Mouse (Mus musculus) CH12F3 (cell line): ENCODE measurements around the gene Rc3h1.
"Not testable (repeated sequence)": the region's sequence is repeated elsewhere in the genome, so short reads cannot be mapped to it uniquely, and the experiment has no call there.

ENCODE experiments used
- in situ Hi-C: fragments of 300-500 bp; cut with MboI; formaldehyde crosslinking; loops from 2 replicates; pipeline ENCODE4 v1.14.3; 2020; ENCODE audit warnings: low sequenced_read_pairs

Rc3h1 gene

DNA sequence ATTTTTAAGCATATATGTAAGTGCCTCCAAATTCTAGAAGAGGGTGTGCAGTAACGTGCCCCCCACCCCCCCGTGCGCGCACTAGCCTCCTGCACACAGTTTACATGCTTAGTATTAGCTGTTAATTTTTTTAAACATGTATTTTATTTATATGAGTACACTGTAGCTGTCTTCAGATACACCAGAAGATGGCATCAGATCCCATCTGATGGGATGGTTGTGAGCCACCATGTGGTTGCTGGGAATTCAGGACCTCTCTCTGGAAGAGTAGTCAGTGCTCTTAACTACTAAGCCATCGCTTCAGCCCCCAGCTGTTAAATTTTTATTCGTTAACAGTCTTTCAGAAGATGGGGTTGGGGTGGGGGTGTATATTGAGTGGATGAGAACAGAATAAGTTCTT is 29.3 kb downstream of the Rc3h1 start:
- in situ Hi-C loops: no loop called here

DNA sequence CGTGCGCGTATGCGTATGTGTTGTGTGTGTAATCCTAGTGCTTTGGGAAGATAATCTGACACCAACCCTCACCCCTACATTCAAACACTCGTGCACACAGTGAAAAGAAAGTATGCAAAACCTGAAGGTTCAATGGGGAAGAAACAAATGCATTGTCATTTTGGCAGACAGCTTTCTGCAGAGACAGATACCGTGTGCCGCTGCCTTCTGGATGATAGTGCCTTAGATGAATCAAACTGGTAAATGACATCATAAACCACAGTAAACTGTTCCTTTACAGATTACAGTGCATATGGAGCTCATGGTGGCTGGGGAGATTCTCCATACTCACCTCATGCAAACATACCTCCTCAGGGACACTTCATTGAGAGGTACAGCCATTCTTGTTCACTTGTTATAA is 57.0 kb downstream of the Rc3h1 start:
- in situ Hi-C loops: no loop called here

DNA sequence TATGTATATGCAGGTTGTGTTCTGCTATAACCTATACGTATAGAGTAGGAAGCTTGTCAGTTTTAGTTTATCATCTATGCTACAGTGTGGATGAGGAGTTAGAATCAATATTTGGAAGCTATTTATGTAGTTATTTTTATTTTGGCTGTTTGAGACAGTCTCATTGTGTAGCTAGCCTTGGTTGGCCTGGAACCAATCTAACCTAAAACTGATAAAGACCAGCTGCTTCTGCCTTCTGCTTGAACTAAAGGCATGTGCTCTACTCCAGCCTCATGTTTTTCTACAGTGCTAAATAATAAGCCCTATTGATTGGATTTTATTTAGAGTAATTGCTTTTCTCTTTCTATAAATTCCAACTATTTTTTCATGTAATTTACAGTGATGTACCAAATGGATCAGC is 61.0 kb downstream of the Rc3h1 start:
- in situ Hi-C loops: no loop called here

DNA sequence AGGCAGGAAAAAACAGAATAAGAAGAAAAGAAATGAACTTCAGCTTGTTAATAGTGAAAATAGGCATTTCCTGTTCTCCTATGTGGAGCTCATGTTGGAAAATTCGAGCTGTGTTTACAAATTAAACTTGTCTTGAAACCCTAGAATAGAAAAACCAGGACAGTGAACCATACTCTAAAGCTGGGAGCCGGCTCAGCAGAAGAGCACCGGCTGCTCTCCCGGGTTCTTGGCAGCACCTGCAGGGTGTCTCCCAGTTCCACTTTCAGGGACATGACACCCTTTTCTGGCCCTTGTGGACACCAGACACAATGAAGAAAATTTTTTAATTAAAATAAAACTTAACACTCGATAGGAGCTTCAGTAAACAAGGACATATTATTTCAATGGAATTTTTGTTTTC is 62.4 kb downstream of the Rc3h1 start:
- in situ Hi-C loops: no loop called here

DNA sequence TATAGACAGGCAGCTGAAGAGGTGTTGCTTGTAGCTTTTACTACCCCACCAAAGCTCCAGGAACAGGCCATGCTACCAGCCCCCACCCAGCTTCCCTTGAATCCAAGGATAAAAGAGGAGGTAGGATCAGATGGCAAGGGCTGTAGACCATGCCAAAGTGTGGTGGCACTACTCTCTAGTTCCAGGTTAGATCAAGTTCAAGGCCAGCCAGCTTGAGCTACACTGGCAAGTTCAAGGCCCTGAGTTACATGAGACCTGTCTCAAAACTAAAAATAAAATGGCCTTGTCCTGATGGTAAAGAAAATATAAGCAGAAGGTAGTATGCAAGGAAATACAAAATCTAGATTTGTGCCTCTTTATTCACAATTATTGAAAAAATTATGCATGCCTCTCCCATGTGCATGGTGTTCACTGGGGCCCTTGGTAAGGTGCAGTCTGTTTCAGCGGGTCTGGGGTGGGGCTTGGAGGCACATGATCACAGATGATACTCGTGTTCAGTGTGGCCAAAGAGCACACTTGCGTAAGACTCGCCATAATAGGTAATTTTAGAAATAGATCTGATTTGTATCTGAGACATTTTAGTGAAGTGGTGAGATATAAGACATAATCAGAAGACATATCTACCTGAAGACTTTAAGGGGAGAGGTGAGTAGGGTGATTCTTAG is 72.0 kb downstream of the Rc3h1 start, which contains the start of gene Serpinc1:
Serpinc1 (plus strand) TSS at position 515 of the 665 bp plus-strand sequence.
- in situ Hi-C loops: no loop called here

DNA sequence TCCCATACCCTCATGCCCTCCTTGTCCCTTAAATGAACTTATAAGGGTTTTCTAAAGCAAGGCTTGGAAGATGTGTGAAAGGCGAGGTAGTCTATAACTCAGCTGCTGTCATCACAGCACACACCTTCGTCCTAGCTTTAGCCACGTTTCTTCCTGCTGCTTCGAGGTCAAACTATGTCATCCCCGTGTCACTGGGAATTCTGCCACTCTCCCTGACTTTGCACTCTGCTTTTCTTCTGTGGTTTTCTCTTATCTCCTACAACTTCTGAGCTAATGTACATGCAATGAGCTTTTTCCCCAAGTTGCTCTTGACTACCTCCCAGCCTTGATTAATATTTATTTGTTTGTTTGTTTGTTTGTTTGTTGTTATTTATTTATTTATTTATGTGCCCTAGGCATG is 73.8 kb downstream of the Rc3h1 start:
- in situ Hi-C loops: no loop called here

DNA sequence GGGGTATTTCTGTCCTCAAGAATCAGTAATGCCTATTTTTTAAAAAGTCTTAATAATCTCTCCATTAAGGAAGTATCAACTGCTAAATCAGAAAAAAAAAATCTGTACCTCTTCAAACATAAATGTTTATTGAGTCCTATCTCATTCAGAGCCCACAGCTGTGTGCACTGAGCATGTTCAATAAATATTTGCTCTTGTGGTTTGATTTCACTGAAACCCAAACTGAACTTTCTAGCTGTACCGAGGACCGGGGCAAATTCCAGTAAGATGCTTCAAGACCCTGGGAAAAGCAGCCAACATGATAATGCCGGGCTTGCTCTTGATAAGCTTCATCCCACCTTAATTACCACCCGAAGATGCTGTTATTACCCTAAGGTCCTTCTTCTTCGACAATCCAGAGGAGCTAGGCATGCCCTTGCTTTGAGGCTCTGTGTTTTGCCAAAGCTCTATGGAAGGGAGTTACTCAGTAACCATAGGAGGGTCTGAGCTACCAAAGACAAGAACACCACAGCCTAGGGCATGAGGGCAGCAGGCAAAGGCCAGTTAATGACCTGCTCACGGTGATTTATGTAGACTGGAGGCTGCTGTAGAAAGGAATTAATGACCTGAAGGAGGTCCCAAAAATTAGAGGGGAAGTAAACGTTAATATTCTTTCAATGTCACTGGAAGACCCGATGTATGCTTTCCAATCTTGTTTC is 74.5 kb downstream of the Rc3h1 start:
- in situ Hi-C loops: no loop called here

DNA sequence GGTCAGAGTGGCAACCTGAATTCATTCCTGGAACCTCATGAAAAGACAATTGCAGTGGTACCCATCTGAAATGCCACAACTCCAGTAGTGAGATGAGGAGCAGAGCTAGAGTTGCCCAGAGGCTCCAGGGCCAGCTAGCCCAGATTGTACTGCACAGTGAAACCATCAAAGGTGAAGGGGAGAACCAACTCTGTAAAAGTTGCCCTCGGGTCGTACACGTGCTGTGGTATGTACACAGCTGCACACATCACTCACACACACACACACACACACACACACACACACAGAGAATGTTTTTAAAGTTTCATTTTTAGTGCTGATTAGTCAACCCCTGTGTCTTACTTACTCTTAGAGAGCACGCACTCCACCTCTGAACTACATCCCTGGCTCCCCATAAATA is 75.1 kb downstream of the Rc3h1 start:
- in situ Hi-C loops: no loop called here

DNA sequence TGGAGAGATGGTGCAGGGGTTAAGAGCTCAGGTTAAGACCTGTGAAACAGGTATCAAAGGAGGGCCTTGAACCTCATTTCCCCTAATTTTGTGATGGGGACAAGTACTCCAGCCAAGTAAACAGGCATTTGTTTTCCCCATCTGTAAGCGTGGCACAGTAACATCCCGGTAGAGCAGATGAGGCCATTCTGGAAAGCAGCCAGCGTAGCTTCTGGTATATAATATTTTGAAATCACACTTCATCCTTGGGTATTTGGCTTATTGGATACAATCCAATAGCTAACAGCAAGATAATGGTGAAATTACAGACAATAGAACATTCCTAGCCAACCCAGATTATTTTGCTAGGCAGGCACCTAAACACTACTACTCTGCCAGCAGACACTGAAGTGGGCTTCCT is 76.7 kb downstream of the Rc3h1 start:
- in situ Hi-C loops: no loop called here

DNA sequence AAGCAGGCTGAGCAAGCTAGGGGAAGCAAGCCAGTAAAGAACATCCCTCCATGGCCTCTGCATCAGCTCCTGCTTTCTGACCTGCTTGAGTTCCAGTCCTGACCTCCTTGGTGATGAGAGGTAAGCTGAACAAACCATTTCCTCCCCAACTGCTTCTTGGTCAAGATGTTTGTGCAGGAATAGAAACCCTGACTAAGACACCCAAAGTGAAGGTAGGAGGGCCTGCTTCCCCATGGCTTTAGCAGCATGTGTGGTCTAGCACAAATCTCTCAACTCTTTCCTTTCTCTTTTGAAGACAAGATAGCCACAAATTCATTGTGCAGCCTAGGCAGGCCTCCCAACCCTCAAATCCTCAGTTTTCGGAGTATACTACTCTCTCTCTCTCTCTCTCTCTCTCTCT is 78.5 kb downstream of the Rc3h1 start:
- in situ Hi-C loops: not testable (repeated sequence)

DNA sequence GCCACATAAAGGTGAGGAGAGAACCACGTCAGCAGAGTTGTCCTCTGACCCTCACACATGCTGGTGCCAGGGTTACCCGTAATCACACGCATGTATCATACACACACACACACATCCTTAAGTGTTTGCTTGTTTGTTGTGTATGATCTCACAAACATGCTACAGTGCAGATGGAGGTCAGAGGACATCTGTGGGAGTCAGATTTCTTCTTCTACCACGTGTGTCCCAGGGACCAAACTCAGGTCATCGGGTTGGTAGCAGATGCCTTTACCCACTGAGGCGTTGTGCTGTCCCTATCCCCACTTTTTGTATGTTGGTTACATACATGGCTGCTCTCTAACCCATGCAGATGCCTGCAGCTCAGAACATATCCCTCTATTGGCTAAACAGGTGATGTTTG is 79.3 kb downstream of the Rc3h1 start:
- in situ Hi-C loops: no loop called here

DNA sequence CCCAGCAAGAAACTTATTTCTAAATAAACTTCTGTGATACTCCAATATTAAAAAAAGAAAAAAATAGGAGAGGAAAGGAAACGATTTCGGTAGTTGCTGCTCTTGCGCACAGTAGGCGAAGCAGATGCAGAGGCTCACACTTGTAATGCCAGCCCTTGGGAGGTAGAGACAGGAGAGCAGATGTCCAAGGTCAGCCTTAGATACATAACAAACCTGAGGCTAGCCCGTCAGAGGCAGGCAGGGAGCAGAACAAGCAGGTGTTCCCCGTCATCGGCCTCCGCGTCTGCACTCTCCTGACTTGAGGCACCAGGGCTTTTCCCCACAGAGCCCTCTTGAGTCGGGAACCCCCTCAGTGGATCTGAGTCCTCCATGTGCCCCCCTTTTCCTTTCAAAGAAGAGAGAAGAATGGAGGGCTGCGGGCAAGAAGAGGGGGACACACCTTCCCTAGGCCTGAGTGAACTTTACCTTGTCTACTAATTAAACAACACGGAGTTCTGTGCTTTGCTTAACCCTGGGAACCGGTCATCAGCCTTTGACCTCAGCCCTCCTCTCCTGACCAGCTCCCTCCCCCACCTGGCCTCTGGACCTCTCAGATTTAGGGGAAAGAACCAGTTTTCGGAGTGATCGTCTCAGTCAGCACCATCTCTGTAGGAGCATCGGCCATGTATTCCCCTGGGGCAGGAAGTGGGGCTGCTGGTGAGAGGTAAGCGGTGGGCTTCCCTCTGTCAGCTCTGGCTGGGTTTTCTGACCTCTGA is 80.8 kb downstream of the Rc3h1 start:
- in situ Hi-C loops: no loop called here

DNA sequence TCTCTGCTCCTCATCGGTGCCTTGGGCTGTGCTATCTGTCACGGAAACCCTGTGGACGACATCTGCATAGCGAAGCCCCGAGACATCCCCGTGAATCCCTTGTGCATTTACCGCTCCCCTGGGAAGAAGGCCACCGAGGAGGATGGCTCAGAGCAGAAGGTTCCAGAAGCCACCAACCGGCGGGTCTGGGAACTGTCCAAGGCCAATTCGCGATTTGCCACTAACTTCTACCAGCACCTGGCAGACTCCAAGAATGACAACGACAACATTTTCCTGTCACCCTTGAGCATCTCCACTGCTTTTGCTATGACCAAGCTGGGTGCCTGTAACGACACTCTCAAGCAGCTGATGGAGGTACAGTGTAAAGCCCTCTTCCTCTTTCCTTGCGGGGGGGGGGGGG is 83.2 kb downstream of the Rc3h1 start:
- in situ Hi-C loops: no loop called here

DNA sequence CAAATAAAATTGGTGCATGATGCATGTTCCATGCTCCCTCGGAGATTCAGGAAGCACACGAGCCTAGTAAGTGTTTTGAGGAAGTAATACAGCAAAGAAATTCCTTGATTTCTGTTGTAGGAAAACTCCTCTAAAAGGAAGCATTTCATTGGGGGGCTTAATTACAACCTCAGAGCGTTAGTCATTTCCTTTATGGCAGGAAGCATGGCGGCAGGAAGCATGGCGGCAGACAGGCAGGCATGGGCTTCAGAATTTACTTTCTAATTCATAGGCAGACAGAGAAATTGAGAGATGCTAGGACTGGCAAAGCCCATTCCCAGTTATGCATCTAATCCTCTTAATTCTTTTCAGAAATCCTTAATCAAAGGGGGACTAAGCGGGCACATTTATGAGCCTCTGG is 87.6 kb downstream of the Rc3h1 start:
- in situ Hi-C loops: no loop called here

DNA sequence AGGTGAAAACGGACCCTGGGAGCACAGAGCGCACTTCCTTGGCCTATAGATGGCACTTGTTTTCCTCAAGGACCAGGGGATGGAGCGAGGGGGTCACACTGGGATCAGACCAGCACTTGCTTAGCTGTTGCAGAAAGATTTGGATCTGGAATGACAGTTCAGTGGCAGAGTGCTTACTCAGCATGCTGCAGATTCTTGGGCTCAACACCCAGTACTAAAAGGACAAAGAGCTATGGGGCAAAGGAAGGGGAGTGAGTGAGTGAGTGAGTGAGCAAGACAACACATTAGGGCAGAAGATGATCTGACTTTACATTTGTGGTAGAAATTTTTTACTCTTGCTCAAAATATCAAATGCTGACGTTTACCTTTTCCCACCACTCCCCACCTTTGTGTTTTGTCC is 98.7 kb downstream of the Rc3h1 start:
- in situ Hi-C loops: no loop called here

DNA sequence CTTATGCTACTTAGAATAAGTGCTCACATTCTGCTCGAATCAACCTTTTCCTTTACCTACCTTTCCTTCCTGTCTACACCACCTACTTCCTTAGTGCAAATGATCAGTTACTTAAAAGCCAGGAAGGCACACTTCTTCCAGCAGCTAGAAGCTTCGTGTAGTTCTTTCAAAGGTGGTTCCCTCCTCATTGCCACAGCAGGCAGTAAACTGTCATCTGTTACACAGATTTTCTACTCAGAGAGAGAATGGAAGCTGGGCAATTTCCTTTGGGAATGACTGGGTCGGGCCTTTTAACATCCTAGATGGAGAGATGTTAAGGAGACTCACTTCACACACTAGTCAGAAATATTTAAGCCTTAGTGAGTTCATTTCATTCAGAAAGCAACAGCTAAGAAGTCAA is 99.3 kb downstream of the Rc3h1 start:
- in situ Hi-C loops: no loop called here

DNA sequence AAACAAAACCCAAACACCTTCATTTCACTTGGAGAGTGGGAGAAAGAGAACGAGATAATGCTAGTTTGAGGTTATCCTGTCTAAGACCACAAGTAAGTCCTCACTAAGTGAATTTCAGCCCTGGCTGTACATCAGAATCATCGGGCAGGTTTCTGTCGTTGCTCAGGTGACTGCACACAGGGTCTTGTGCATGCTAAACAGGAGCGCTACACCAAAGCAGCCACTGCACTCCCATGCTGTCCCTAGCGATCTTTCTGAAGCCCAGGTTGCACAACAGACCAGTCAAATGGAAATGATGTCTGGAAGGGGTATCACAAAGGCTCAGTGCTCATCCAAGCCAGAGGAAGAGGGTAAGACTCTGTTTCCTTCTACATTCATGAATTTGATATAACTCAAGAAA is 100.3 kb downstream of the Rc3h1 start:
- in situ Hi-C loops: no loop called here

DNA sequence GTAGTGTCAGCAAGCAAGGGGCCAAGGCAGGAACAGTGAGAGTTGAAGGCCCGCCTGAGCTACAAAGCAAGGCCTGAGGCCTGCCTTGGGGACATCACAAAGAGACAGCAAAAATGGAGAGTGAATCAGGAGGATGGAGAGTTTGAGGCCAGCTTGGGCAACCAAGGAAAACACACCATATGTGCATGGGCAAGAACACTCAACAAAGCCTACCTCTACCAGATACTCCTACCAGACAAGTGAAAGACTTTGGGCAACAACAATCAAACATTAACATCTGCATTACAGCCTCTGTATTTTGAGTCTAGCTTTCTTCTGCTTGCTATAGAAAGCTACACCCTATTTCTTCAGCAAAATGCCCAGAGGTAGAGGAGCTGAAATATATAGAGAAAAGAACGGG is 101.8 kb downstream of the Rc3h1 start:
- in situ Hi-C loops: no loop called here

DNA sequence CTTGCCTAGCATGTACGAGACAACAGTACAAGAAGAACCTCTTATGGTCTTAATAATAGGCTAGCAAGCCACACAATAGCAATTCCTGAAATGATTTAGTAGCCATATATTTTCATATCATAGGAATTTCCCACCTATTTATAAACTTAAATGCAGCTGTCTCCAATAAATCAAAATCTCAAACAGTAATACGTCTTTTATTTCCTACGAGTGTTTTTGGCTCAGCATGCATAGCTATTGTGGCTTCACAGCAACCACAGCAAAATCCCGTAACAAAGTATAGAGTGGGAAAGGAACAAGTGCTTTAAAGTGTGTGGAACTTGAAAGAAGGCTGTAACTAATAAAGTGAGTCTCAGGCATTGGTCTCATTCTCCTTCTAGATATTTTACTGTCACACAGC is 104.2 kb downstream of the Rc3h1 start:
- in situ Hi-C loops: no loop called here

DNA sequence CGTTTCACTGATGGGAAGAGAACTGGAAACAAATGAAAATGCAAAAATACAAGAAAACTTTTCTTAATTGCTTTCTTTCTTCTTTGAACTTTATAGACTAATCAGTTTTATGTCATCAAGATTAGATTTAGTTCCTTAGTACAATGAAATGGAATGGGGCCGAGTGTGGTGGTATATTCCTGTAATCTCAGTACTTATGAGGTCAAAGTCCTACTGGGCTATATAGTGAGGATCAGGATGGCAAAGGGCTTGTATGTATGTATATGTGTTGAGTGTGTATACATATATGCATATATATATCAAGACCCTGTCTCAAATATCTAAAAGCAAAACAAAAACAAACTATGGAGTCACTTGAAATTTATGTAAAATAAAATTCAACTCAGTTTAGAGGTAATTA is 110.2 kb downstream of the Rc3h1 start:
- in situ Hi-C loops: no loop called here

DNA sequence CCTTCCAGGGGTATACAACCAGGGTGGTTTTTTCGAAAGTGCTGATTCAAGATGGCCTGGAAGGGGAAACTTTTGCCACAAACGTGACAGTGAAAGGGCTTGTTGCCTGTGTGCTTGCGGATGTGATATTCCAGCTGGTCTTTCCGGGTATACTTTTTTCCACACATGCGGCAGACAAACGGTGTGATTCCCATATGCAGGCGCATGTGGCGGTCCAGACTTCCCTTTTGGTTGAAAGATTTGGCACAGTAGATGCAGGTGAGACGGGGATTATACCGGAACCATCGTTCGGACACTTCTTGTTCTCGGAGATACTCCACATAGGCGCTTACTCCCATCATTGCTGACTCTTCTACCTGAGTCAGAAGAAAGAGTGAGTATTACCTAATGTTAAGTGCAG is 113.8 kb downstream of the Rc3h1 start:
- in situ Hi-C loops: no loop called here
